Mouse (Mus musculus): Measurements from ENCODE around the gene Btbd9. TPM values are rescaled to one million over a fixed set of nuclear protein-coding genes. Genes with fewer than 3 reads are reported as not detected.

The Btbd9 gene
- polyA plus RNA-seq, 1 experiment from 2014 or later: 139 TPM

DNA sequence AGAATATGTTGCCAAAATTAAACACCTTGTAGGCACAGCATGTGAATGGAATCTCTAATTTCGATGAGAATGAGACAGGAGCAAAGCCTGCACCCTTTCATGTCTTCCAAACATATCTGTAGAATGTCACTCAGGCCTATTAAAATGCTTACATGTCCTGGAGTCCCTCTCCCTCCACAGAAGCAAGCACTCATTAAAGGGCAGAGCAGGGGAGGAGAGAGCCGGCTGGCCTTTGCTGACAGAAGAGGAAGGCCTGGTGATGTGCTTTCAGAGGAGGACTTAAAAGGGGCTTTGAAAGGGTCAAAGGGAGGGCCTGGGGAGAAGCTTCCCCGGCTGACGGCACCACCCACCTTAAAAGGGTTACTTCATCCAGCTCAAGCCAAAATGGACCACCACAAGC is 107.9 kb downstream of the Btbd9 start:
- Histone ChIP-seq H3K36me3 (no peaks in the 10 kb centered on the region), H3K4me3 (no peak overlapping the region), H3K27ac (replicated peaks) (no peak overlapping the region), H3K4me2 (no peak overlapping the region), H3K9me3 (no peaks in the 10 kb centered on the region), H3K9ac (no peak overlapping the region), H3K27me3 (no peaks in the 10 kb centered on the region), H3K4me1 (replicated peaks) (peaks cover 33% of the 10 kb centered on the region)
- no peak for ATAC-seq (ENCODE audit: low FRiP score, low read depth)
- 14% methylated on average over 4 of the region's 4 CpGs for WGBS

DNA sequence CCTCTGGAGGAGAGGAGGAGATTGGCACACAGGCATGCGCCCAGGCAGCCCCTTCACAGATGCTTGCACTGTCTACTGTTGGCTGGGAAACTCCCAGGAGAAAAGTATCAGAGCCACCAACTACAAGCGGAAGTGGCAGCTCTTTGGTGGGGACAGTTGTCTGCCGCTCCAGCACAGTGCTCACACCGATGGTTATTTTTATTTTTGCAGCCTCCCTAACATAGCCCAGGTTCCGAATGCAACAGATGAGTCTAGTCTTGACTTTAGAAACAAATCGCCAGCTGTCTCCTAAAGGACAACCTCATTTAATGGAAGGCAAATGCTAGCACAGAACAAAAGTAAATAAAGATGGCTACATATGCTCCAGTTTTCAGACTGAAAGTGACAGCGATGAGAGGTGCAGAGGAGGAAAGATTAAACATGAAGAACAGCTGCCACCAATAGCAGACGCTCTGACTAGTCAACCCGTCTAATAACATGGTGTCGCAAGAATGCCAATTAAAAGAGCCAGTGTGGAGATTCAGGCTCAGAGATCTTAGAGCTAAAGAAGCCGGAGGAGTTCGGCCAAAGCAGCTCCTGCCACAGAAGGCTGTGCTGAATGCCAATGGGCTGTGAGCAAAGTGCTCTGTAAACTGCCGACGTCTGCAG is 108.6 kb downstream of the Btbd9 start:
- WGBS: 38% methylated on average over 14 of the region's 14 CpGs
- no peak overlapping the region for H3K9ac ChIP-seq
- H3K4me1 ChIP-seq (replicated peaks): peaks cover 40% of the 10 kb centered on the region
- no peaks in the 10 kb centered on the region for H3K9me3 ChIP-seq
- H3K4me2 ChIP-seq: peak overlapping the region; percentile 1; the same call in 1 of the 2 replicates
- no peak overlapping the region for H3K4me3 ChIP-seq
- H3K27ac ChIP-seq (replicated peaks): peak overlapping the region; percentile 0; the same call in 1 of the 2 replicates
- ATAC-seq (ENCODE audit: low FRiP score, low read depth): peak; percentile 45
- H3K36me3 ChIP-seq: no peaks in the 10 kb centered on the region
- H3K27me3 ChIP-seq: no peaks in the 10 kb centered on the region

DNA sequence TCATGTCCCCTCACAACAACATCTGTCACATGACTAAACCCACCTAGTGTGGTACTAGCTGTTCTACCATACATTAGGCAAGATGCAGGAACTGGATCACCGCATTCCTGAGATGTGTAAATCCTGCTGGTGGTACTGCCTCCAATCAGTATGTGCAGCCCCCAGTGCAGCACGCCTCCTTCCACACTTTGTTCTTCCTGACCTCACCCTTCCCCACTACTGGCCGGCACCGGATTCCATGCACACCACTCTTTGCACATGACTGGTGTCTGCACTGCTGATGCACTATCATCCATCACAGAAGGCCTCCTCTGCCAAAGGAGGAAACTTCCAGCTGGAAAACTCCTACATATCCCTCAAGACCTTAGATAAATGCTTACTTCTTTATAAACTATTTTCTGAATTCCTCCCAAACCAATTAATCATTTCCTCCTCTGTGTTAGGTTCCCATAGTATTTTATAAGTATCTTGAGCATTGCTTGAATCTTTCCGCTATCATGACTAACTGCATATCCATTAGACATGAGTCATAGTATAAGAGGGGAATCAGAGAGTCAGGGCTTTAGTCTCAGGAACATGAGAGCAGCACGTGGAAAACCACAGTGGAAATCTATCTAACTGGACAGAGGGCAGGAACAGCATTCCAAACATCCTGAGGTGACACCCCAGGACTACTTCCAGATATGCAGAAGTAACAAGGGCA is 111.1 kb downstream of the Btbd9 start:
- H3K36me3 ChIP-seq: no peaks in the 10 kb centered on the region
- H3K9ac ChIP-seq: no peak overlapping the region
- peaks cover 43% of the 10 kb centered on the region for H3K4me1 ChIP-seq (replicated peaks)
- H3K4me2 ChIP-seq: no peak overlapping the region
- no peak overlapping the region for H3K4me3 ChIP-seq
- H3K27me3 ChIP-seq: no peaks in the 10 kb centered on the region
- no peak for ATAC-seq (ENCODE audit: low FRiP score, low read depth)
- no peaks in the 10 kb centered on the region for H3K9me3 ChIP-seq
- WGBS: 87% methylated on average over 6 of the region's 6 CpGs
- no peak overlapping the region for H3K27ac ChIP-seq (replicated peaks)

DNA sequence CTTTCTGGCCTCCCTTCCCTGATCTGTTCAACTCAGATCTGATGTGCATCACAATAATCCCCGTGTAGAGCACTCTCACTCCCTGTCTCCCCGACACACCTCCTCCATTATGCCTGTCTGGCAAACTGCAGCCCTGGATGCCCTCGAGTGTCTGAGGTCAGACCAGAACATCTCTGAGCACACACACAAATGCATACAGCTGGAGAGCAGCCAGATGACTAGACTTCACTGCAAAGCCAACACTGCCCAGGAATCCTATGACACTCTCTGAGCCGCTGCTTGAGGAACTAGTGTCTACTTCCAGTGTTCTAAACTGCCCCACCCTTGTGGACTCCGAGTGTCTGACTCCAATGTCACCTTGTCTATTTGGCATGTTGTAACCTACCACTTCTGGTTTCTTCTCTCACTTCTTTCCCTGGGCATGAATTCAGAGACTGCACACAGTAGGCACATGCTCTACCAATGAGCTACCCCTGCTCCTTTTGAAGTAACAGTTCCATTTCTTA is 112.0 kb downstream of the Btbd9 start:
- H3K4me3 ChIP-seq: no peak overlapping the region
- no peak for ATAC-seq (ENCODE audit: low FRiP score, low read depth)
- H3K4me2 ChIP-seq: no peak overlapping the region
- H3K9me3 ChIP-seq: no peaks in the 10 kb centered on the region
- WGBS: 48% methylated on average over 5 of the region's 5 CpGs
- H3K4me1 ChIP-seq (replicated peaks): peaks cover 46% of the 10 kb centered on the region
- H3K36me3 ChIP-seq: no peaks in the 10 kb centered on the region
- H3K9ac ChIP-seq: no peak overlapping the region
- no peaks in the 10 kb centered on the region for H3K27me3 ChIP-seq
- no peak overlapping the region for H3K27ac ChIP-seq (replicated peaks)

DNA sequence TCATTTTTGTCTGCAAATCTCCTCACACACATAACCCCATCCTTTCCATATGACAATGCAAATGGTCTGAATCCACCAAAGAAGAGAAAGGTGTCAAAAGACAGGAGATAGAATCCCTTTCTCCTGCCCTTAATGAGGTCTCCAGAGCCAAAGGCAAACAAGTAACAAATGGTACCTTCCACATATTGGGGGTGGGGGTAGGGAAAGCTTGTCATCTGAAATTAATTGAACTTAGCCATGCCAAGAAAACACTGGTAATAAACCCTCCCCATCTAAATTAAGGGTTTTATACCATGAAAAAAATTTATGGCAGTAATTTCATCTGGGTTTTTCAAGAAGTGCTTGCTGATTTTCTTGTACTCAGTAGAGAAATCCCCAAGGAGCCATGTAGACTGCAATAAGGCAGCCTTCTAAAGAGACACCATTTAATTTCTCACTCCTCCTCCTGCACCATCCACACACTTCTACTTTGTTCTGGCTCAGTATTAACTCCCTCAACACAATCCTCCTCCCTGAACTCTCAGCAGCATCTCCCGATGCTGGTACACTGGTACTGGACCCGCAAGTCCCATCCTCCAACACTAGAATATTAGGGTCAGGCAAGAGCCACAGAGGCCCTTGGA is 115.5 kb downstream of the Btbd9 start:
- ATAC-seq (ENCODE audit: low FRiP score, low read depth): peak; percentile 57; the same call in 1 of the 2 replicates
- Histone ChIP-seq H3K27me3 (no peaks in the 10 kb centered on the region), H3K36me3 (no peaks in the 10 kb centered on the region), H3K4me1 (replicated peaks) (peaks cover 57% of the 10 kb centered on the region), H3K4me2 (no peak overlapping the region), H3K4me3 (no peak overlapping the region), H3K27ac (replicated peaks) (peak overlapping the region; percentile 10; the same call in 1 of the 2 replicates), H3K9ac (no peak overlapping the region), H3K9me3 (no peaks in the 10 kb centered on the region)
- WGBS: 63% methylated on average over 2 of the region's 2 CpGs

DNA sequence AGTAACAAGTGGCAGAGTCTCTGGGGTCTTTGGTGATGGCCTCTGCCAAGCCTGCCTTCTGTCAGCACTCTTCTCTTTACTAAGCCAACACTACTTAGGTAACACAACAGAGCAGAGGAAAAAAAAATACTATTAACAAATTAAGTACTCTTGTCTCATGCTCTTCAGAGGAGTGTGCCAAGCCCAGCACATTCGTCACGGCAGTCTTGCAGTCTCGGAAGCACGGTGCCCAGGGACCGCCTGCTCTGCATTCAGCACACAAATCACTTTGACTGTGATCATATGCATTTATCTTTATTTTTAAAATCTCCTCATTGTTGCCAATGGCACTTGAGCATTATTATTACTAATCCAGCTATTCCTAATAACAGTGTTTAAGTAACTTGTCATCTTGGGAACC is 116.6 kb downstream of the Btbd9 start:
- H3K27me3 ChIP-seq: no peaks in the 10 kb centered on the region
- no peak overlapping the region for H3K4me2 ChIP-seq
- H3K9me3 ChIP-seq: no peaks in the 10 kb centered on the region
- no peak overlapping the region for H3K9ac ChIP-seq
- ATAC-seq (ENCODE audit: low FRiP score, low read depth): no peak
- 37% methylated on average over 5 of the region's 5 CpGs for WGBS
- H3K27ac ChIP-seq (replicated peaks): no peak overlapping the region
- no peaks in the 10 kb centered on the region for H3K36me3 ChIP-seq
- H3K4me3 ChIP-seq: no peak overlapping the region
- H3K4me1 ChIP-seq (replicated peaks): peaks cover 57% of the 10 kb centered on the region

DNA sequence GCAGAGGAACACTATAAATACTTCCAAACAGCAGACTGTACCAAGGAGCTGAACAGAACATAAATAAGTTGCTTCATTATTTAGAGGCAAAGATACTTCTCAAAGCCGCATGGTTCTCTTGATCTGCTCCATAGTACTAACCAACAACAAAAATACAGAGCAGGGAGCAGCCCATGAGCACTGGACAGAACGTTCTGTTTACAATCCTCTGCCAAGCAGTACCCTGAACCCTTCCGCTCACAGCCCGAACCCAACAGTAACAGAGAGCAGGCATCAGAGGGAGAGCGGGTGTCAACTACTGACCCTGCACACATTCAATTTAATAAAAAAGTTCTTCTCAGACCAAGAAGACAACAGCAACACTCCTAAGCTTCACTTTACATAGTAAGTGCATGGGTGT is 117.4 kb downstream of the Btbd9 start:
- Histone ChIP-seq H3K27me3 (no peaks in the 10 kb centered on the region), H3K4me1 (replicated peaks) (peaks cover 61% of the 10 kb centered on the region), H3K4me3 (no peak overlapping the region), H3K9ac (no peak overlapping the region), H3K9me3 (no peaks in the 10 kb centered on the region), H3K4me2 (no peak overlapping the region), H3K27ac (replicated peaks) (no peak overlapping the region), H3K36me3 (no peaks in the 10 kb centered on the region)
- no peak for ATAC-seq (ENCODE audit: low FRiP score, low read depth)
- WGBS: 97% methylated on average over 5 of the region's 5 CpGs

DNA sequence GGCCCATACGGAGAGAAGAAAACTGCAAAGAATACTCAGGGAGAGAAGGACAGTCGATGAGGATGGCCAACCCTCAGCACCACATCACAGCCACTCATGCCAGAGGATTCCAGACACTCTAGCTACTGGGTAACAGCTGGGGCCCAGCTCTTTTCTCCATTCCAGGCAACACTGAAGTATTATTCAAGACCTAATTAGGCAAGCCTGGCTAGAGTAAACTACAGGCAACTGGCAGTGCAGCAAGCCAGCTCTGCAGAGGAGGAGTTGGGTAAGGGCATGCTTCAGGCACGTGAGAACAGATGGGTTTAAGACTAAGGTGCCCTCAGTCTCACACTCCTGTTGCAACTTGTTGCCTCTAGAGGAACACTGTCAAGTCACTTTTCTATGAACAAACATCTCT is 118.0 kb downstream of the Btbd9 start:
- Histone ChIP-seq H3K27me3 (no peaks in the 10 kb centered on the region), H3K4me3 (no peak overlapping the region), H3K36me3 (no peaks in the 10 kb centered on the region), H3K27ac (replicated peaks) (no peak overlapping the region), H3K4me1 (replicated peaks) (peaks cover 63% of the 10 kb centered on the region), H3K9ac (no peak overlapping the region), H3K9me3 (no peaks in the 10 kb centered on the region), H3K4me2 (no peak overlapping the region)
- WGBS: 67% methylated on average over 3 of the region's 3 CpGs
- no peak for ATAC-seq (ENCODE audit: low FRiP score, low read depth)

DNA sequence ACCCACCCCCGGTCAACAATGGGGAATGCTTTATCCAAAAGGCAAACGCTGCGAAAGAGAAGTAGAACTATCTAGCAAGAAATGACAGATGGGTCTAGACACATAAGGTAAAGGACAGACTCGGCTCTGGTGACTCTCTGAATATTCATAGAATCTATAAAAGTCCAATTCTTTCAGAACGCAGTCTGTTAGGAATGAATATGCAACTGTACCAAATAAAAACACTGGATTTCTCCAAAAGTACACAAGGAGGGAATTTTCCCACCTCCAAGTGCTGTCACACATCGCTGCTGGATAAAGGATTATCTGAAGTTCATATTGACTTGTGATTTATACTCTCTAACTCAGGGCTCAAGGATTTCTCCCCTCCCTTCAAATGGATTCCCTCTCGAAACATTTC is 118.8 kb downstream of the Btbd9 start:
- no peaks in the 10 kb centered on the region for H3K9me3 ChIP-seq
- H3K4me1 ChIP-seq (replicated peaks): peaks cover 60% of the 10 kb centered on the region
- 51% methylated on average over 7 of the region's 7 CpGs for WGBS
- no peak overlapping the region for H3K27ac ChIP-seq (replicated peaks)
- H3K27me3 ChIP-seq: no peaks in the 10 kb centered on the region
- H3K36me3 ChIP-seq: no peaks in the 10 kb centered on the region
- H3K4me2 ChIP-seq: no peak overlapping the region
- no peak overlapping the region for H3K9ac ChIP-seq
- H3K4me3 ChIP-seq: no peak overlapping the region
- no peak for ATAC-seq (ENCODE audit: low FRiP score, low read depth)

DNA sequence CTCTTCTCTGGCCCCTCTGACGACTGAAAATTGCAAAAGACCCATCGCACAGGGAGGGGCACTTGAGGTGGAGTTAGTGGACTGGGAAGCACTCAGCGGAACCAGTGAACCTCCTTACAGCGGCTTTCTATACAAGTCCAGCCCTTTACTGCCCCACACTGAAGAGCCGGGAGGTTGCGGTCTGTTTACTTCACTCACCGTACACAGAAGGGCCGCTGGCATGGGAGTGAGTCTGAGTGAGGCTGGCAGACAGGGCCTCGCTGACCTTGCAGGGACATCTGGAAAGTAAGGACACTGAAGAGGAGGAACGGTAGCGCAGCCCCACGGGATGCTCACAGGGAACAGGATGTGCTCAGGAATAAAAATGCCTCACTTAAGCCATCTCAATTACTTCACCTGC is 120.0 kb downstream of the Btbd9 start:
- Histone ChIP-seq H3K4me3 (no peak overlapping the region), H3K27me3 (no peaks in the 10 kb centered on the region), H3K4me1 (replicated peaks) (peaks cover 58% of the 10 kb centered on the region), H3K9me3 (no peaks in the 10 kb centered on the region), H3K36me3 (no peaks in the 10 kb centered on the region), H3K27ac (replicated peaks) (no peak overlapping the region), H3K9ac (no peak overlapping the region), H3K4me2 (no peak overlapping the region)
- 0 out of 2 replicates have a peak, but pooled peaks have one; percentile 24 for ATAC-seq (ENCODE audit: low FRiP score, low read depth)
- WGBS: 61% methylated on average over 12 of the region's 12 CpGs

DNA sequence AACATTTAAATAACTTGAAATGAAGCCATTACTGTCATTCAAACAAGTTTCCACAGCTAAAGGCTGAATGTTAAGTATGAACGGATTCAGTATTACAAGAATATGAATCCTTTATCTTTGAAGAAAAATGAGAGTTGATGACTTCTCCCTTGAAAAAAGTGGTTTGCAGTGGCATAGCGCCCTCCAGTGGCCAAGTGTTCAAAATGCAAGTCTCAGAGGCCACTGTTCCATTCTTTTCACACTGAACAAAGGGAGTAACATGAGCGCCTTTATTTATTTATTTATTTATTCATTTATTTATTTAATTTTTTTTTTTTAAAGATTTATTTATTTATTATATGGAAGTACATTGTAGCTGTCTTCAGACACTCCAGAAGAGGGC is 121.4 kb downstream of the Btbd9 start:
- no peaks in the 10 kb centered on the region for H3K27me3 ChIP-seq
- H3K9ac ChIP-seq: no peak overlapping the region
- peaks cover 45% of the 10 kb centered on the region for H3K4me1 ChIP-seq (replicated peaks)
- H3K36me3 ChIP-seq: no peaks in the 10 kb centered on the region
- no peak overlapping the region for H3K4me3 ChIP-seq
- H3K27ac ChIP-seq (replicated peaks): no peak overlapping the region
- 19% methylated on average over 3 of the region's 3 CpGs for WGBS
- H3K4me2 ChIP-seq: no peak overlapping the region
- no peak for ATAC-seq (ENCODE audit: low FRiP score, low read depth)
- no peaks in the 10 kb centered on the region for H3K9me3 ChIP-seq

DNA sequence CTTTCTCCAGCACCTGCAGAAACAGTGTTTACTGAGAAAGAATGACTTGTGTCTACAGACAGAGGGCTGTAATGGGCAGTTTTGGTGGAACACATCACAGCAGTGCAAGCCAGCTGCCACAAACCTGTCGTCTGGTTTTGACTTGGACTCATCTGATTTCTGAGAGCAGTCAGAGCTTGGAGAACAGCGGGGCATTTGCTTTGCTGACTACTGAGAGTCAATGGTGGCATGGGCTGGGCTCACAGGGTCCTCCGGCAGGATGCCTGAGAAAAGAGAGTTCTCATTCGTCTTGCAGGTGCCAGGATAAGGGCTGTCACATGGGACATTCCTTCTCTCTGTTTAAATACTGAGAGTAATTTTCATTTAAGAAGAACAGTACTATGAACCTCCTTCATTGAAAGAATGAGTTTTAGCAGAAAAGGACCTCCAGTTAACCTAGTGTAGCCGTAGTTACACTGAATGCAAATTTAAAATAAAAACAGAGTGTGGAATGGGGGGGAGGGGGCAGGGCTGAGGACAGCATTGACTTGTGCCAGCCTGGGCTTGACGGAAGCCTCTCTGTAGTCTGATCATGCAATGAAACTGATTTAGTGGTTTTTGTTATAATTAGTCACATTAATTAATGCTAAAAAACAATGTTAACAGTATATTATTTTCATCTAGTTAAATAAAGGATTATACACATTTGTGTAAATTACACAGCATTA is 122.0 kb downstream of the Btbd9 start:
- Histone ChIP-seq H3K27me3 (no peaks in the 10 kb centered on the region), H3K4me2 (no peak overlapping the region), H3K36me3 (no peaks in the 10 kb centered on the region), H3K4me3 (no peak overlapping the region), H3K9ac (no peak overlapping the region), H3K9me3 (no peaks in the 10 kb centered on the region), H3K4me1 (replicated peaks) (peaks cover 41% of the 10 kb centered on the region), H3K27ac (replicated peaks) (no peak overlapping the region)
- no peak for ATAC-seq (ENCODE audit: low FRiP score, low read depth)
- WGBS: 38% methylated on average over 6 of the region's 6 CpGs

Data from hindbrain, embryonic 15.5 days (tissue).